Mouse (Mus musculus) ES-Bruce4 (cell line): ENCODE measurements around the gene Fnbp1.

ENCODE experiments used
- EP300 ChIP-seq: IDR thresholded peaks from 2 replicates; pipeline ENCODE4 v1.6.1; 2011; ENCODE audit warnings: low read depth, low read length; ENCODE audit not compliant: insufficient read depth
- POLR2A ChIP-seq: IDR thresholded peaks from one replicate; pipeline ENCODE4 v1.8.1; 2011; ENCODE audit warnings: low read length; ENCODE audit not compliant: insufficient read depth

GRCm38 (mm10) chr2:31025458-31025857 lies 116.3 kb downstream of the Fnbp1 start:
- no peak for TF ChIP-seq POLR2A
- no peak for TF ChIP-seq EP300
